Mouse (Mus musculus) c-Kit-negative CD71-positive TER-119-positive erythroid progenitor cells, embryonic 14.5 days (primary cell): ENCODE measurements at regions not wholly inside any gene's neighbourhood (a gene's known extent, or its start where the extent isn't known, plus 50 kb on each side); places are given as distances from the start of the nearest gene placed in this dataset.
"Not testable (repeated sequence)": the region's sequence is repeated elsewhere in the genome, so short reads cannot be mapped to it uniquely, and the experiment has no call there.

ENCODE experiments used
- DNase-seq: peaks from one replicate; pipeline ENCODE4 v3.0.0-alpha.2; 2013; ENCODE audit warnings: low read depth, low spot score

- no peak for DNase-seq
These were observed 140.0 kb upstream of the Mad2l1 start for GRCm38 (mm10) chr6:66395147-66395546.

DNA sequence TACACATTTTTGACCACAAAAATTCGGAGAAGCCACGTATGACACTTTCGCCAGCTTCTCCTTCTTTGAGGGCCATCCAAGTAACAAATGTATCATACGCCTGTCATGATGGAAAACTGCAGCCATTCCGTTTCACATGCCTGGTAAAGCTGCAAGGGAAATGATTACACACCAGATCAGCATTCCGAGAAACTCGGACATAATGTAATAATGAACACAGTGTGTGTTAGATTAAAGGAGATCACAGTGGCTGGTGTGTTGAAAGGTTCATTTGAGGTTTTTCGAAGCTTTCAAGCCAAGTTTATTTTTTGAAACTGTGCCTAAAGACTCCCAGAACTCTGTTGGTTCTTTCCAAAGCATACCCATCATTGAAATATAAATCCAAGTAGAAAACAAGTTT lies 137.8 kb upstream of the Mad2l1 start:
- DNase-seq = no peak

- DNase-seq = no peak
These were observed 136.5 kb upstream of the Mad2l1 start for GRCm38 (mm10) chr6:66398674-66399073.

- DNase-seq = no peak
These were observed 136.0 kb upstream of the Mad2l1 start for GRCm38 (mm10) chr6:66399091-66399755.

DNA sequence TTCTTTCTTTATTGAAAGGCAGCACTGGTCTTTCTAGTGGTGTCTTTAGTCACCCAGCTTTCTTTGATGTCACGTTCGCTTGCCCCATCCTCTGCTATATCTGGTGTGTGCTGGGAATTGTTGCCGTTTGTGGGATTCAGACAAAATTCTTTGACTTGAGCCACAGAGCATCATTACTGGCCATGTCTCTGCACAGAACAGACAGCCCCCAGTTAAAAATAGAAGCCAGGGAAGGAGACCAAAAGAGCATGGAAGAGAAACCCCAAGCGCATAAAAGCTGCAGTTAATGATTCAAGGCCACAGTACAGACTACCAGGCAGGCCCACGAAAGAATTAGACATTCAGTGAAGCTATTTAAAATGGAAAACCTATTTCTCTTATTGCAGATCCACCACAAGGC lies 133.7 kb upstream of the Mad2l1 start:
- DNase-seq = no peak

DNA sequence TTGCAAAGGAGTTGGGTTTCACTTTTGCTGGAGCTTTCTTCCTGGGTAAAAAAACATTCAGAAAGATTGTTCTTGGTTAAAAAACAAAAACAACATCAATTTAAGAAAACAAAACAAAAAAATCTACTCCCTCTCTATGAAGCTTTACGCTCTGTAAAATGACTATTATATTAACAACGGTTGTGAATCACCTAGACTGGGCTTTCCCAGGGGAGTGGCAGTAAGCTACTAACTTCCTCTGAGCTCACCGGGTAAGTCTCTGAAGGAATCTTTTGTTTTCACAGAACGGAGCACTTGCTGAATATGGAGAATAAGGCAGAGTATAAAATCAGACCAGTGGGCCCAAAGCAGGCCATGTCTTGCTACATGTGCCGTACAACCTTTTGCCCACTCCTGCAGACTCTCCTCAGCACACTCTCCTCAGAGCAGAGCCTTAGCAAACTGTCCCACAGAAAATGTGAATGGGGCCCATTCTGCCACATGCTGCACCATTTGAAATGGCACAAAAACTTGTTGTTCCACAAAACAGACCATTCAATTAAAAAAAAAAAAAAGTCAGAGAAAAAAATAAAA lies 133.2 kb upstream of the Mad2l1 start:
- DNase-seq = no peak

DNA sequence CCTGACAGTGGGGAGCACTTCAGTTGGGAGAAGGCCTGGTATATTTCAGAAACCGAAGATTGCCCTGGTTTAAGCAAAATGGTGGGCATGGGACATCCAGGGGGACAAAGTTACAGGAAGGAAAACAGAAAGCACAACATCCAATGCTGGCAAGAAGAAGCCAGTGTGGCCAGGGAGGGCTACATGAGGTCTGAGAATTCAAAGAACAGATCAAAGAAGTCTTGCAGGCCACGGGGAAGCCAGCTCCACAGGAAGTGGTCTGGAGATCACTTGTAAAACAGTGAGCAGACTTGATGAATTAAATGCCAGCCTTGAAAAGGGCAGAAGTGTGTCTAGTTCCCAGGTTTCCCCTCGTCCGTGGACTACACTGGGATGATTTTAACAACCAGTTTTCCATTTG lies 120.4 kb upstream of the Mad2l1 start:
- no peak for DNase-seq

DNA sequence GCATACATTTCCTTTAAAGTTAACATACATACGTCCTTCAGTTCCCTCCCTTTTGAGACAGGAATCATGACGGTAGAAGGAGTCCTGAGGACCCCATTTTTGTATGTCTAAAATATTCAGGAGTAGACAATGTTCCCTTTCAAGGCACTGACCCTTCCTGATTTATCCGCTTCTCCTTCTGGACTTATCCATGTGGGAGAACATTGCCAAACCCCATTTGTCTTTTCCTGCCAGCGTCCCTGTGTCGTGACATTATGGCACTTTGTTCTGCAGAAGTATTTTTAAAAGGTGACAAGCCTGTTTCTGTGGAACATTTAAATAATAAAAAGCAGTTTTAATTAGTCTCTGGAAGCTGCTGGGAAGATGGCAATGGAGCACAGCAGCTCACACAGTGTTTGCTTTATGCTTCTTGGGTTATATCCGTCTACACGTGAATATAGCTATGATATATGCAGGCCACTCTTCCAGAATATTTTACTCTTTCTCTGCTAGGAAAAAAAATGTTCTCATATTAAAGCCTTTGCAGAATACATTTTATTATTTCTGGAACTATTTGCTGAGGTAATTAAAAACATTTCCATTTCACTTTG lies 115.6 kb upstream of the Mad2l1 start:
- no peak for DNase-seq

GRCm38 (mm10) chr6:66428370-66428769 lies 106.8 kb upstream of the Mad2l1 start:
- DNase-seq = no peak

GRCm38 (mm10) chr6:66450408-66450807 lies 84.8 kb upstream of the Mad2l1 start:
- DNase-seq = not testable (repeated sequence)

DNA sequence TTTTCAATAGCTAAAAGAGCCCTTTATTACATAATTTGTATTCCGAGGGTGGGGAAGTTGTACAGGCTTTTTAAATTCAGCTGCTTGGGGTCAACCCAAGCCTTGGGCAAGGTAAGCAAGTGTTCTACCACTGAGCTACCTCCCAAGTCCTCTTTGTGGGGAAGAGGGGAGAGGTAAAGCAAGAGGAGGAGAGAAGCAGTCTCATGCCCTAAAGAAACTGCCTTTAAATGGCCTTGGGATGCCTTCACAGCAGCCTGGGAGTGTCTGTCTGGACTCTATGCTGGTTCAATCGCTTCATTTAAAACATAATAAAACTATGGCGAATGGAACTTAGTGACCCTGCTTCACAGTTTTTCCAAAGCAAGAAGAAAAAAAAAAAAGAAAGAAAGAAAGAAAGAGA lies 77.0 kb upstream of the Mad2l1 start:
- no peak for DNase-seq

DNA sequence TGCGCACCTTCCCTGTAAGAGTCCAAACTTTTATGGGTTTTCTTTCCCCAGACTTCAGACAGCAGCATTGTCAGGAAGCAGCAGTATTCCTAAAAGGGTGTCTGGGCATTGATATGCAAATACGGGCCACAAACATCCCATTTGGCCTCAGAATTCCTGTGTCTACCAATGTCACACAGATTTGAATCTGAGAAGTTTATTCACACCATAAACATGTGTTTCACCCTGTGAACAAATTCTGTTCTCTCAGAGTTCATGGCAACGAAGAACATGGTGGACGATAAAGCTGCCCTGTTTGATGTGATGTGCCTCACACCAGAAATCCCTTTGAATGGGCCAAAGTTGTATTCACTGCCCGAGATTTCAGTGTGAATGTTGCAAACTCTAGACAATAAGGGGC lies 70.7 kb upstream of the Mad2l1 start:
- no peak for DNase-seq

- no peak for DNase-seq
These were observed 69.9 kb upstream of the Mad2l1 start for GRCm38 (mm10) chr6:66465137-66465853.

DNA sequence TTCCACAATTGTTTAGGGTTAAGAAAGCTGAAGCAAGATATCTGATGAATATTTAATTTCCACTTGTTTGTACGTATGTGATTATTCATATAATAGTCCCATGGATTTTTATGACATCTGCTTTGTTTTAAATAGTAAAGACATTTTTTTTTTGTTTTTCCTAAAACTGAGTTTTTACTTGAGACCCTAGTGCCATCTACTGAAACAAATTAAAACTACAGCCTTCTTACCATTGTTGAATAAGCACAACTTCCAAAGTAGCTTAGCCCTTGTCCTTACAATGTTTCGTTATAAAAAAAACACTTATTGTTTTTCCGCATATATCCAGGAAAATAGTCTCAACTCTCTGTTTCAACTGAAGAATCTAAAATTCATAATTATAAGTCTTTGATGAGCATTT lies 68.4 kb upstream of the Mad2l1 start:
- no peak for DNase-seq

DNA sequence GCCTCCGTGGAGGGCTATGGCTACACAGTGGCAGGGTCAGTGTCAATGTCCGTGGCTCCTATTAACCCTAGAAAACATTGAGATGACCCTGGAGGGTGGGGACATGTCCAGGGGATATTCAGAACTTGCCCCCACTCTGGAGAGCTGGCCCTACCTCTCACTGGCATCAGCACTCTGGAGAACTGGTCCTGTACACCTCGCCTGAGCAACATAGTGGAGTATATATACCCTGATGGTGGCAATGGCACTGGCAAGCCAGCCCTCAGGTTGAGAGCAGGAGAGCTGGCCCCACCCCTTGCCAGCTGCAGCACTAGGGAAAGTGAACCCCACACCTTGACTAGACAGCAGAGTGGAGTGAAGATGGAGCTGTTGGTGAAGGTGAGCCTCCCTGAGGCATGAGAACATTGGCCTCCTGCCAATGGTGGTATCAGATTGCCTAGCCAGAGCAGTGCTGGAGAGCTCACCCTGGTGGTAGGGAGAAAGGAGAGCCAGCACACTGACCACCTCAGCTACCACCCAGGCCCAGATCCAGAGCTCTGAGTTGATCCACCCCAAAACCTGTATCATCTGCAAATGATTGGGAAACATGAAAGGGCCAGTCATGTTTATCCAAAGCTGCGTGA lies 64.5 kb upstream of the Mad2l1 start:
- no peak for DNase-seq

DNA sequence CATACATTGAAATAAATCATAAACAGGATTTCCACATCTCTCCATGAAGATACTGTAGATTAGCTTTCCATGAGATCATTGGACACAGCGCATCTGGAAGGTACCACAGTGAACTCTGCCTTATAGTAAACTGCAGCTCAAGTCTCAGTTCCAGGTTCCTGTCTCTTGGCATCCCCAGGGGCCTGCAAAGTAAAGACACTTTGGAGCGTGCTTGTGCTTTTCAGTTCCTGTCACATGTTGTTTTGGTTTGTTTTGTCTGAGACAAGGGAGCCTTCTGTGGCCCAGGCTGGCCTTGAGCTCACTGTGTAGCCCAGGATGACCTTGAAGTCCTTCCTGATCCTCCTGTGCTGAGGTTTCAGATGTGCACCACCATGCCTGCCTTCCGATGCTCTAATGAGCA lies 63.4 kb upstream of the Mad2l1 start:
- DNase-seq = no peak

- no peak for DNase-seq
These were observed 62.5 kb upstream of the Mad2l1 start for GRCm38 (mm10) chr6:66472697-66473096.

GRCm38 (mm10) chr6:66477575-66477974 lies 57.6 kb upstream of the Mad2l1 start:
- no peak for DNase-seq

DNA sequence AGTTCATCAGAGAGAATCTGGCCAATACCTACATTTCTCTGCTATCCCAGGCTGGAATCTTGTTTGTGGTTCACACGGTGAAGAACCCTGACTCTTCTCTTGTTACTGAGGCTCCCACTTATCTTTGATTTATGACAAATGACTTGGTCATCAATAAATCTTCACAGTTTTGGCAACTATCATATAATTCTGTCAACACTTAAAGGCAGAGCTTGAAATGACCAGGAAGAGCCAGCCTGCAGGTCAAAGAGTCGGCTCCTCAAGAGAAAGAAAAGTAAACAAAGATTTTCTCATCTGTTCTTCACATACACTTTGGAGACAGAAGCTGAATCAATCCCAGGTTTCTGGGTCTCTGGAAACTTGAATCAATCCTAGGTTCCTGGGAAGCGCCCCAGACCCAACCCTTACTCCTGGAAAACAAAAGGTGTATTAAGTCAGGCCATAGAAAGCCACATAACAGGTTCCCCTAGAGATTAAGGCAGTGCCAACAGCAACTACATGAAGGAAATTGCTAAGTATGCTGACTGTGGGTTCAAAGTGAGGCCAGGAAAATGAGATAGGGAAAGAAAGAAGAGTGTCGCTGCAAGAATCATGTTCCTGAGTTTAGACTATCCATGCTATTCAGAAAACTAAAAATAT lies 56.7 kb upstream of the Mad2l1 start:
- no peak for DNase-seq

DNA sequence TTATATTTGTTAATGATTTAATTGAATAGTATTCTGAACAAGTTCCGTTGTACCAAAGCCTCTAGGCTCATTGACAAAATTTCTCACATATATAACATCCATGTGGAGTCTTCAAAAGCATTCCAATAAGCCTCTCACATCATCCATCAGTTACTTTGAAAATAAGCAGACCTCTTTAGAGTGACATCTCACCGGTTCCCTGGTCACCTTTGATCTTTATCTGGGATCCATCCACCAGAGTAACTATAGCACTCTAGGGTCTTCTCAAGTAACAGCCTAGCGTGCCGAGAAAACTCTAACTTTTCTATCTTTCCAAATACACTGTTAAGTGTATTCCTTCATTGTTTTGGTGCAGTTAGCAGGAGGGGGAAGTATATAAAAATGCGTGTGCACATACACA lies 55.6 kb upstream of the Mad2l1 start:
- DNase-seq = no peak

GRCm38 (mm10) chr6:66480207-66480606 lies 55.0 kb upstream of the Mad2l1 start:
- no peak for DNase-seq

- DNase-seq = no peak
These were observed 52.4 kb upstream of the Mad2l1 start for GRCm38 (mm10) chr6:66482797-66483196.
